Mouse (Mus musculus) bone marrow macrophage, adult 2 months (primary cell): Measurements from ENCODE around the gene Gm5678. TPM values are rescaled to one million over a fixed set of nuclear protein-coding genes. Genes with fewer than 3 reads are reported as not detected.
A peak's percentile ranks its signal among the peaks of the same experiment; 100 is the strongest.

Experiments
- H3K27ac ChIP-seq: 2 replicates; pipeline ENCODE4 v1.5.1; 2012; ENCODE audit warnings: low read depth, low read length; ENCODE audit not compliant: insufficient read depth
- H3K4me1 ChIP-seq: 2 replicates; pipeline ENCODE4 v1.6.1; 2012; ENCODE audit warnings: low read length; ENCODE audit not compliant: control insufficient read depth, insufficient read depth
- H3K4me3 ChIP-seq: 2 replicates; pipeline ENCODE4 v1.5.1; 2012; ENCODE audit warnings: mild to moderate bottlenecking, low read length, moderate library complexity; ENCODE audit not compliant: insufficient read depth
- CTCF ChIP-seq: IDR thresholded peaks from 2 replicates; pipeline ENCODE4 v1.5.1; 2012; ENCODE audit warnings: low read depth, mild to moderate bottlenecking, low read length, moderate library complexity
- POLR2A ChIP-seq: IDR thresholded peaks from 2 replicates; pipeline ENCODE4 v1.6.1; 2012; ENCODE audit warnings: mild to moderate bottlenecking, low read depth, low read length, borderline replicate concordance
- polyA plus RNA-seq: library from polyadenylated mRNA; stranded (reverse); fragments of >200 nt; gene quantifications from 2 replicates; pipeline ENCODE4 v1.2.4, GENCODE M21; 2012; ENCODE audit not compliant: missing spikeins, insufficient read depth, insufficient read length

Gene Gm5678
- polyA plus RNA-seq = not detected in 2 replicates

GRCm38 (mm10) chr16:93627761-93628400 lies at the start of gene Gm5678:
Gene Gm5678, plus strand, starts transcription at chr16:93628097.
- peaks cover 14% of the 10 kb centered on the region for H3K4me1 ChIP-seq
- no peak for TF ChIP-seq POLR2A
- no peak for TF ChIP-seq CTCF
- no peak within 1 kb of the TSS for H3K4me3 ChIP-seq
- H3K27ac ChIP-seq = no peak within 1 kb of the TSS

GRCm38 (mm10) chr16:93578346-93579005 lies 49.4 kb upstream of the Gm5678 start:
- Histone ChIP-seq H3K4me3 (no peak overlapping the region), H3K27ac (no peak overlapping the region), H3K4me1 (no peaks in the 10 kb centered on the region)
- no peak for TF ChIP-seq CTCF
- no peak for TF ChIP-seq POLR2A

- Histone ChIP-seq H3K4me3 (no peak overlapping the region), H3K27ac (no peak overlapping the region)
- no peak for TF ChIP-seq POLR2A
- TF ChIP-seq CTCF = no peak
These were observed 46.8 kb upstream of the Gm5678 start for GRCm38 (mm10) chr16:93581125-93581524.

GRCm38 (mm10) chr16:93584976-93585702 lies 42.8 kb upstream of the Gm5678 start:
- Histone ChIP-seq H3K4me3 (no peak overlapping the region), H3K4me1 (peaks cover 8% of the 10 kb centered on the region; the same call in 1 of the 2 replicates), H3K27ac (no peak overlapping the region)
- TF ChIP-seq POLR2A (no peak), CTCF (no peak)

More at GRCm38 (mm10) chr16:93581125-93581524, 46.8 kb upstream of the Gm5678 start:
- peaks cover 6% of the 10 kb centered on the region; the same call in 1 of the 2 replicates for H3K4me1 ChIP-seq

GRCm38 (mm10) chr16:93585703-93586205 lies 42.1 kb upstream of the Gm5678 start:
- Histone ChIP-seq H3K4me1 (peaks cover 8% of the 10 kb centered on the region; the same call in 1 of the 2 replicates), H3K27ac (no peak overlapping the region), H3K4me3 (no peak overlapping the region)
- no peak for TF ChIP-seq CTCF
- TF ChIP-seq POLR2A = no peak

- peak overlapping the region; percentile 10; the same call in 1 of the 2 replicates for H3K27ac ChIP-seq
- TF ChIP-seq CTCF (no peak), POLR2A (no peak)
- H3K4me1 ChIP-seq = peaks cover 8% of the 10 kb centered on the region; the same call in 1 of the 2 replicates
- H3K4me3 ChIP-seq = no peak overlapping the region
These were observed 41.5 kb upstream of the Gm5678 start for GRCm38 (mm10) chr16:93586382-93586781.

GRCm38 (mm10) chr16:93588281-93588680 lies 39.6 kb upstream of the Gm5678 start:
- no peak overlapping the region for H3K27ac ChIP-seq
- peaks cover 8% of the 10 kb centered on the region; the same call in 1 of the 2 replicates for H3K4me1 ChIP-seq
- H3K4me3 ChIP-seq = no peak overlapping the region
- TF ChIP-seq CTCF (no peak), POLR2A (no peak)

- Histone ChIP-seq H3K4me1 (peaks cover 3% of the 10 kb centered on the region; the same call in 1 of the 2 replicates), H3K4me3 (no peak overlapping the region), H3K27ac (no peak overlapping the region)
- TF ChIP-seq POLR2A (no peak), CTCF (no peak)
These were observed 37.0 kb upstream of the Gm5678 start for GRCm38 (mm10) chr16:93590915-93591314.
